ENCODE assay signal across 14 mouse cellular contexts in genomic region chr4:82724058-82724457, GRCm38 (mm10). TPM values are rescaled to one million over a fixed set of nuclear protein-coding genes. Genes with fewer than 3 reads are reported as not detected.
"Had no signal": no experiment of that assay in that cellular context is flagged by ENCODE, and none has a peak within 500 bp of the region (broad histone marks: within the 10 kb centered on the region; RNA-seq: fewer than 3 reads in every experiment).

No protein-coding gene starts in this region.

- ATAC-seq: midbrain, embryonic 15.5 days had no signal

- H3K9ac ChIP-seq: liver, embryonic 13.5 days; midbrain, embryonic 15.5 days had no signal

- H3K4me1 ChIP-seq: liver, embryonic 13.5 days; midbrain, embryonic 15.5 days had no signal

- H3K4me3 ChIP-seq: liver, embryonic 13.5 days; midbrain, embryonic 15.5 days had no signal

- H3K27ac ChIP-seq: liver, embryonic 13.5 days; midbrain, embryonic 15.5 days had no signal

- H3K9me3 ChIP-seq: liver, embryonic 13.5 days; midbrain, embryonic 15.5 days had no signal

- DNase-seq: kidney, adult 9 months; kidney, postnatal 14 days; kidney, postnatal 4 days; left cerebral cortex, postnatal 4 days; liver, embryonic 13.5 days; lung, adult 2 months; lung, postnatal 14 days; lung, postnatal 4 days; thymus, adult 18-20 months; thymus, postnatal 36 days had no signal

- H3K36me3 ChIP-seq: liver, embryonic 13.5 days; midbrain, embryonic 15.5 days had no signal

- H3K27me3 ChIP-seq: liver, embryonic 13.5 days; midbrain, embryonic 15.5 days had no signal

- H3K4me2 ChIP-seq: liver, embryonic 13.5 days; midbrain, embryonic 11.5 days; midbrain, embryonic 15.5 days had no signal

RNA-seq across cellular contexts. Expression of gene Nfib, which starts 18.5 kb away (rescaled TPM):
- total RNA-seq: megakaryocyte progenitor cell, adult 5-6 weeks; megakaryocyte-erythroid progenitor cell, adult 5-6 weeks had no signal
